Mouse (Mus musculus) heart, adult 9 months (tissue): ENCODE measurements around the gene Mrtfb.

Experiments
- DNase-seq, 2 experiments: peaks; one replicate each; pipeline ENCODE4 v3.0.0; 2022; ENCODE audit warnings: low spot score in 2 of 2

Mrtfb gene

DNA sequence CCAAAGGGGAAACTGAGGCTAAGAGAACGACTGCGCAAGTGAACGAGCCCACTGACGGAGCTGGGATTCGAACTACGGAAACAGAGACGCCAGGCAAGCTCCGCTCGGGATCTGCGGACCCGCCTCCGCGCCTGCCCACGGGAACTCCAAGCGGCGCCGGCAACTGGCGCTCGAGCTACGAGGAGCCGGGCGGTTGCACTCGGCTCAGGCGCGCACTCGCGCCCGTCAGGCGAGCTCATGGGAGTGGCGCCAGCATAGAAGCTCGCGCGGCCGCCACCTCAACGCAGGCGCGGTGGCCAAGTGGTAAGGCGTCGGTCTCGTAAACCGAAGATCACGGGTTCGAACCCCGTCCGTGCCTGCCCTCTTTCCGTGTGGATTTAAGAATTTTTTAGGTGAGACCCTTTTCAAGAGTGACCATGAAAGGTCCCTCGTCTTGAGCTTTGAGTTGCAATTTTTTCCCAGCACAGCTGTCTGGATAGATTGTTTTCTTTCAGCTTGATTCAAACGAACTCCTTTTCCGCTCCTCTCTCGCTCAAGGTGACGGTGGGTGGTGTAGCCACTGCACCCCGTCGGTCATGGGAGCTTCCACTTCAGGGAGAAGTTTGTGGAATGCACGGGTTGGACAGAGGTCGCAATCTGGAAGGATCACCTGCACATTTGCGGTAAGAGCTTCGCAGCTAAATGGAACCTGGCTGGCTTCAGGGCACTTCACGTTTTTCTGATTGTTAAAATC is 180.9 kb downstream of the Mrtfb start:
- peak; percentile 95 to 97 for DNase-seq

- DNase-seq: peak; percentile 48 to 63
These were observed 181.6 kb downstream of the Mrtfb start for GRCm38 (mm10) chr16:13437770-13438372.

DNA sequence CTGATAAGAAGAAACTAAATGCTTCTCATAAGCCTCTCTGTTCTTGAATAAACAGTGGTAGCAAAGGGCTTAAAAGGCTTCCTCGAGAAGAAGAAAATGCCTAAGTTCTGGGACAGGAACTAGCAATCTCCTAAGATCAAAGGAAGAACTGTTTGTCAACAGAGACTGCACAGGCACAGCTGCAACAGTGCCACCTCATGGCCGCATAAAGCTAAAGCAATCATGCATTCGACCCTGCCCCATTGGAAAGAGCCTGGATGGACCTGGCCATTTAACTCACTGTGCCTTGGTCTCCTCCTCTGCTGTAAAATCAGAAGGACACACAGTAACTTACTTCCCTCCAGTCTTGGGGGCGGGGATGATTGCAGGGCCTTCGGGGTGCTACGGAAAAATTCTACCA is 184.2 kb downstream of the Mrtfb start:
- peak; percentile 31 to 32 for DNase-seq

DNA sequence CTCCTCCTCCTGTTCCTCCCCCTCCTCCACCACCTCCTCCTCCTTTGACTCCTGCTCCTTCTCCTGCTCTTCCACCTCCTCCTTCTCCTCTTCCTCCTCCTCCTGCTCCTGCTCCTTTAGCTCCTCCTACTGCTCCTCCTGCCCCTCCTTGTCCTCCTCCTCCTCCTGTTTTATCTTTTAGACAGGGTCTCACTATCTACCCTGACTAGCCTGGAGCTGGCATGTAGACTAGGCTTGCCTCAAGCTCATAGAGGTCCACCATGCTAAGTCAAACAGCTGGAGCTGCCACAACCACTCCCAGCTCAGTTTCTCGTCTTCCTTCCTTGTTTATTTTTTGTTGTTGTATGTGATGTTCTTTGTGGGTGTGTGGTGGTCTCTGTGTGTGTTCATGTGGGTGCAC is 187.5 kb downstream of the Mrtfb start:
- no peak for DNase-seq

GRCm38 (mm10) chr16:13445461-13445860 is 189.2 kb downstream of the Mrtfb start:
- DNase-seq: no peak

DNA sequence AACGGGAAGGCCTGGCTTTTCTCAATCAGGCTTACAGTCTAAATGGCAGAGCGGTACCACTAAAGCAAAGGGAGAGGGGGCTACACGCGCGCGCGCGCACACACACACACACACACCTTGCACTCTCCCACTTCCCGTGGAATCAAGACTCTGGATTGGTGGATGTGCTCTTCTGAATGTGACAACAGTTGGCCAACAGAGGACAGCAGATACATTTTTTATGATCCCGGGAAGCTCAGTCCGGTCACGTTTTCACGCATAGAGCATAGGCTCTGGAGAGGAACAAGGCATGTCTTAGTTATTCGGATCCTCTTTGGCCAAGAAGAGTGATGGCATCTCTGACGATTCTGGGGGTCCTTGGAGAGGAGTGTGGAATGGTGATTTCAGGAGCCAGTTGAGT is 190.2 kb downstream of the Mrtfb start:
- peak; percentile 15 to 20 for DNase-seq

- DNase-seq: no peak
These were observed 190.6 kb downstream of the Mrtfb start for GRCm38 (mm10) chr16:13446971-13447283.

GRCm38 (mm10) chr16:13447284-13448050 is 191.2 kb downstream of the Mrtfb start:
- DNase-seq: peak; percentile 30 to 38

DNA sequence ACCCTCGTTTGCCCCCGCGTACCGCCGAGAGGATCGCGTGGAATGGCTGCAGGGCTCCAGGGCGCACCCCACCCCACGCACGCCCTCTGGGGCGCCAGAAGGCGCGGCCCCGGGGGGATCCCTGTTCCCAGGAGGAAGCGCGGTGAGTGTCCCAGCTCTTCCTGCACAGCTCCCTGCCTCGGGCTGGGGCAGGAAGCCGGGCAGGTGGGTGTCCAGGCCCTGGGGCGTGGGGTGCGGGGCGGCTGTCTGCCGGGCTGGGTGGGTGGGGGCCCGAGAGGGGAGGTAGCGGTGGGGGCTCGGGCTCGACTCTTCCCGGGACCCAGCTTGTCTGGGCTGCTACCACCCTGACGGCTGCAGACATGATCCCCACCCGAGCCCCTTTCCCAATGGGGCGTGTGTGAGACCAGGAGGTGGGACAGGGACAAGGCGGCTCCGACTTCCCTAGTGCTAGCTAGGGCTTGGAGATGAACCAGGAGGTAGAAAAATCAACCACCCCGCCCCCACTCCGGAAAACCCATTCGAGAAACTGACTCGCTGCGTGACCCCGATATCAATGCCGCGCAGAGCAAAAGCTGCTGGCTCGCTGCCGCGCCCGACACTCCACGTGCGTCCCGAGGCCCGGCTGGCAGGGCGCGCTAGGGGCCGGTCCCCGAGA is 191.9 kb downstream of the Mrtfb start:
- DNase-seq: peak; percentile 38 to 42

- no peak for DNase-seq
These were observed 192.4 kb downstream of the Mrtfb start for GRCm38 (mm10) chr16:13448706-13449090.

- DNase-seq: no peak
These were observed 193.2 kb downstream of the Mrtfb start for GRCm38 (mm10) chr16:13449491-13449890.

DNA sequence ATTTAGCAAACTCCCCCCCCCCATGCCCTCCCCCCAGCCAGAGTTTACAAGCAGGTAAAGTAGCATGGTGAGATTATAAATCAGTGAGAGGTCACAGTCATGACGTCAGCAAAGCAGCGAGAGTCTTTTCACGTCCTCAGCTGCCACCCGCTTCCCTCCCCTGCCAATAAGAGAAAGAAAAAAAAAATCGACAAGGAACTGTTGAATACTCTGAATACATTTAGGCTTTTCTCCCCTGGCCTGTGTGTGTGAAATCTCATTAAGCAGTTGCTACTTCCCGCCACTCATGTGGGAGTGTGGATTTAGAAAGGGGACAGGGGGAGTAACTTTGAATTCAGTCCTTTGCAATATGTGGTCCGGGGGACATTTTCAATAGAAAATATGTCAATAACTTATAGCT is 194.6 kb downstream of the Mrtfb start:
- no peak for DNase-seq

DNA sequence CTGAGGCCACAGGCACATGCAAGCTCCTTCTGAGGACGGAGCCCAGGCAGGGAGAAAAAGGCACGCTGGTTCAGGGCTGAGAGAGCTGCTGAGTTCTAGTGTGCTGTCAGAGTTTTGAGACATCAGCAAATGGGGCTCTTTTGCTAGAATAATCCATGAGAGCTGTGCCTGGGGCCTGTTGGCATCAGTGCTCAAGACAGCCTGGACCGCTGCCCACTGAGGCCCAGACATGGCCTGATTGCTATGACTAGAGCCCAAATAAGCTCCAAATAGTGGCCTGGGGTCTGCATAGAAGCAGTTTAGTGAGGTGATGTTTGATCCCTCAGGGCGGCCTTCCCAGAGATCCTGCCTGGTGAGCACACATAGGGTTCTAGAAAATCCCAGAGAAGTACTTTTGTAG is 195.7 kb downstream of the Mrtfb start:
- DNase-seq: no peak

- DNase-seq: no peak
These were observed 196.4 kb downstream of the Mrtfb start for GRCm38 (mm10) chr16:13452661-13453060.

DNA sequence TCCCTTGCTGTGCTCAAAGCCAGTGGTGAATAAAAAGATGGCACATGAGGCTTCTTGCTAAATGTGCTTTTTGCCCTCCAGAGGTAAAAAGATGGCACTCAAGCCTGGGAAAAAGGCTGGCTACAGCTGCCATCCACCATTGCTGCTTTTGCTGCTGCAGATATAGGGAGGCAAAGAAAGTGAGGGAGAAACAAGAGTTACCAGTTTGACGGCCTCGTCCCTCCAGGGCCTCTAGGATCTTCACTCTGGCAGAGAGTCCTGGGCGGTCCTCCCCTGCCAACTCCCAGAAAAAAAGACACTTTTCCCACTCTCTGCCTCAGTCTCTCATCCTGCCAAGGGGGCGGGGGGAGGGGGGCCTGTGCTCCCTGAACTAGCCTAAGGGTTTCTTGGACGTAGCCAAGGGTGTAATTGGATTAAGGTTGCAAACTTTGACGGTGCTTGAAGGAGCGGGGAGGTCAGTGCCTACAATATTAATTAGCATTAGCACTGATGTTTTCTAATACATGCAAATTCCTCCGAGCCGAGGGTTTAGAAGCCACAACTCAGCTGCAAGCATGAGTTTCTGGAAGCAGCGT is 197.8 kb downstream of the Mrtfb start:
- DNase-seq: no peak

DNA sequence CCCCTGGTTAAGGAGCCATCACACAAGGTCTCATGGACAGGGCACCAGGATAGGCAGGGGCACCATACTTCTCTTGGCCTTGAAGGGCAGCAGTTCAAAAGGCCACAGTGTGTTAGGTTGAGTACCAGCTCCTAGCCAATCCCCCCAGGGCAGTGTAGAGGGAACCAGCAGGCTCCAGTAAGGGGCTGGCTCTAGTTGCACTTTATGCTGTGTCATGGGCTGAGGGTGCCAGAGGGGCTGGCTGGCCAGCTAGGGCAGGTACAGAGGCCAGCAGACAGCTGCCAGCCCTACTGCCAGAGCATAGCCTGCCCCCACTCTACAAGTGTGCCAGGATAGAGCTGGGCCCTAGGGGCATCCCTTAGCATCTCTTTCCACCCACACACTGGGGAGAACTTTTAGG is 199.3 kb downstream of the Mrtfb start:
- no peak for DNase-seq

DNA sequence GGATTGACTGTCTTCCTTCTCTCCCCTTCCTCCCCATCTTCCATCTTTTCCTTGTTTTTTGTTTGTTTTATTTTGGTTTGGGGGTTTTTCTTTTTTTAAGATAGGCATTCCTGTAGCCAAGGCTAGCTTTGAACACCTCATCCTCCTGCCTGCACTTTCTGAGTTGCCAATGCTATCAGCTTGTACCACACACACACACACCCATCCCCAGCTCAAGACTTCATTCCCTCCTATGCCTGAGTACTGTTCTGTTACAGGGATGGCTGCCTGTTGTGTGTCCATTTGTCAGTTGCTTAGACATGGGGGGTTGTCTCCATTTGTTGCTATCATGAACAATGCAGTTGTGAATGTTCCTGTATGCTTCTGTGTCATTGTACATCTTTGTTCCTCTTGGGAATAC is 202.3 kb downstream of the Mrtfb start:
- no peak for DNase-seq

GRCm38 (mm10) chr16:13460071-13460470 is 203.8 kb downstream of the Mrtfb start:
- no peak for DNase-seq

GRCm38 (mm10) chr16:13460777-13461408 is 204.6 kb downstream of the Mrtfb start:
- DNase-seq: no peak

GRCm38 (mm10) chr16:13464662-13465061 is 208.4 kb downstream of the Mrtfb start:
- no peak for DNase-seq
